Mouse (Mus musculus) liver, embryonic 14.5 days (tissue): ENCODE results near the gene Gm49345. TPM values are rescaled to one million over a fixed set of nuclear protein-coding genes. Genes with fewer than 3 reads are reported as not detected.
A peak's percentile ranks its signal among the peaks of the same experiment; 100 is the strongest.
"Not testable (repeated sequence)": the region's sequence is repeated elsewhere in the genome, so short reads cannot be mapped to it uniquely, and the experiment has no call there.

ENCODE experiments used
- ATAC-seq: fragments of 200-750 bp; cut with Nextera tagmentation; 2 replicates; pipeline ENCODE4 v1.8.0; 2017; ENCODE audit warnings: moderate number of reproducible peaks, mild to moderate bottlenecking, moderate library complexity; ENCODE audit not compliant: insufficient read depth
- DNase-seq, 3 experiments: peaks; one replicate each; pipeline ENCODE4 v3.0.0-alpha.2; 2012 to 2013; ENCODE audit warnings: low read depth in 3 of 3, low spot score in 3 of 3
- H3K27ac ChIP-seq: fragments of 300-500 bp; sonication (generic); 2 replicates; pipeline ENCODE4 v1.5.1; 2014; ENCODE audit warnings: moderate library complexity, mild to moderate bottlenecking, control low read depth, inconsistent platforms
- H3K27me3 ChIP-seq: fragments of 300-500 bp; sonication (generic); 2 replicates; pipeline ENCODE4 v1.6.1; 2014; ENCODE audit warnings: mild to moderate bottlenecking, low read length, moderate library complexity; ENCODE audit not compliant: control insufficient read depth, insufficient read depth
- H3K36me3 ChIP-seq: fragments of 300-500 bp; sonication (generic); replicated peaks from 2 replicates; pipeline ENCODE4 v1.6.1; 2014; ENCODE audit warnings: low read depth; ENCODE audit not compliant: control insufficient read depth, insufficient read depth
- H3K4me1 ChIP-seq, 2 experiments: fragments of 200-500 bp in 1 of 2; fragments of 300-500 bp in 1 of 2; sonication (generic) in 1 of 2; replicated peaks; 2 replicates each; pipeline ENCODE4 v1.6.1; 2012 to 2014; ENCODE audit warnings: antibody characterized with exemption in 1 of 2, inconsistent platforms in 1 of 2, low read length in 1 of 2; ENCODE audit not compliant: control insufficient read depth in 2 of 2, insufficient read depth in 2 of 2
- H3K4me2 ChIP-seq: fragments of 300-500 bp; sonication (generic); 2 replicates; pipeline ENCODE4 v1.6.1; 2014; ENCODE audit warnings: low read depth, mild to moderate bottlenecking, control low read depth, moderate library complexity
- H3K4me3 ChIP-seq, 2 experiments: fragments of 200-500 bp in 1 of 2; fragments of 300-500 bp in 1 of 2; sonication (generic) in 1 of 2; 2 replicates each; pipeline ENCODE4 v1.5.1; 2012 to 2014; ENCODE audit warnings: low read depth in 2 of 2, low read length in 2 of 2, mild to moderate bottlenecking in 2 of 2, control low read depth in 1 of 2, inconsistent platforms in 1 of 2, moderate library complexity in 1 of 2; ENCODE audit not compliant: insufficient read depth in 1 of 2
- H3K9ac ChIP-seq: fragments of 300-500 bp; sonication (generic); replicated peaks from 2 replicates; pipeline ENCODE4 v1.6.1; 2014; ENCODE audit warnings: mild to moderate bottlenecking, control low read depth, moderate library complexity
- H3K9me3 ChIP-seq: fragments of 300-500 bp; sonication (generic); 2 replicates; pipeline ENCODE4 v1.6.1; 2016; ENCODE audit warnings: low read length, mixed read lengths; ENCODE audit not compliant: control insufficient read depth
- CTCF ChIP-seq: IDR thresholded peaks from 2 replicates; pipeline ENCODE4 v1.5.1; 2016; ENCODE audit warnings: antibody characterized with exemption, low read depth, control low read depth
- EP300 ChIP-seq: IDR thresholded peaks from 2 replicates; pipeline ENCODE4 v1.6.1; 2016; ENCODE audit warnings: antibody characterized with exemption, low read depth
- WGBS: fragments of 180-500 bp; shearing (Covaris S2); extraction: QIAGEN DNeasy Blood & Tissue Kit; methylation state at CpG from one replicate; pipeline ENCODE4 v1.1.7; 2014; ENCODE audit not compliant: insufficient replicate concordance; 5-methylcytosine and 5-hydroxymethylcytosine counted together
- polyA plus RNA-seq, 2 experiments: library from polyadenylated mRNA; depleted of rRNA in 1 of 2; stranded (reverse) in 1 of 2; unstranded in 1 of 2; fragments of >200 nt; fragmentation: Nextera tagmentation in 1 of 2; extraction: Ambion mirVana in 1 of 2; gene quantifications; 2 replicates each; pipeline versions ENCODE4 v1.2.1 to v1.2.3; 2012 to 2014

Gm49345 gene
- polyA plus RNA-seq (2012; rRNA removed) (not detected in 2 replicates), polyA plus RNA-seq (2014; fragmentation: Nextera tagmentation; extraction: Ambion mirVana) (not detected in 2 replicates)

- under 1% methylated on average over 19 of the region's 19 CpGs for WGBS
- no peaks in the 10 kb centered on the region for H3K36me3 ChIP-seq
- TF ChIP-seq EP300 = no peak
- TF ChIP-seq CTCF = peak; percentile 70
- H3K27ac ChIP-seq = no peak within 1 kb of the TSS
- H3K4me3 ChIP-seq = peak within 1 kb of the TSS; percentile 82 to 99
- no peaks in the 10 kb centered on the region for H3K27me3 ChIP-seq
- DNase-seq (peak; percentile 70 to 76 (median 71)), ATAC-seq (peak; percentile 97)
- H3K4me2 ChIP-seq = peak within 1 kb of the TSS; percentile 66
- peak within 1 kb of the TSS; percentile 68 for H3K9ac ChIP-seq
- peaks cover 0 to 2% of the 10 kb centered on the region in 2 experiments; a peak in 1 of 4 replicates for H3K4me1 ChIP-seq
- no peaks in the 10 kb centered on the region for H3K9me3 ChIP-seq
Measured at GRCm38 (mm10) chr13:67637294-67638007, at the start of gene Gm49345, which contains the start of gene Zfp729a. TSS of gene Gm49345 (minus strand) at chr13:67637769. TSS of gene Zfp729a (minus strand) at chr13:67637791.

GRCm38 (mm10) chr13:67686971-67687370 lies 49.4 kb upstream of the Gm49345 start, which contains the start of gene Zfp738:
TSS of gene Zfp738 (minus strand) at chr13:67687071.
- WGBS = 58% methylated on average over 4 of the region's 4 CpGs
- Histone ChIP-seq H3K4me3 (no peak within 1 kb of the TSS), H3K36me3 (no peaks in the 10 kb centered on the region), H3K27ac (no peak within 1 kb of the TSS), H3K4me1 (peaks cover 0 to 2% of the 10 kb centered on the region in 2 experiments; a peak in 3 of 4 replicates), H3K9me3 (no peaks in the 10 kb centered on the region), H3K27me3 (no peaks in the 10 kb centered on the region), H3K4me2 (no peak within 1 kb of the TSS), H3K9ac (no peak within 1 kb of the TSS)
- no peak for DNase-seq
- TF ChIP-seq CTCF (no peak), EP300 (no peak)
- ATAC-seq = no peak

- 53% methylated on average over 2 of the region's 2 CpGs for WGBS
- Histone ChIP-seq H3K4me3 (peak overlapping the region; percentile 70 to 88; a peak in 3 of 4 replicates), H3K4me2 (peak overlapping the region; percentile 61)
- not testable (repeated sequence) for ATAC-seq, H3K9me3 ChIP-seq, H3K27ac ChIP-seq, H3K36me3 ChIP-seq, H3K4me1 ChIP-seq, H3K9ac ChIP-seq, H3K27me3 ChIP-seq, DNase-seq
Measured at GRCm38 (mm10) chr13:67683841-67684240, 46.3 kb upstream of the Gm49345 start.

GRCm38 (mm10) chr13:67682959-67683735 lies 45.6 kb upstream of the Gm49345 start:
- H3K9ac ChIP-seq = peak overlapping the region; percentile 66
- H3K4me3 ChIP-seq = peak overlapping the region; percentile 70 to 88
- TF ChIP-seq CTCF = peak; percentile 34; the same call in 1 of the 2 replicates
- H3K4me2 ChIP-seq = peak overlapping the region; percentile 61
- WGBS = 14% methylated on average over 16 of the region's 16 CpGs
- not testable (repeated sequence) for H3K27ac ChIP-seq, H3K4me1 ChIP-seq, H3K9me3 ChIP-seq, H3K36me3 ChIP-seq, H3K27me3 ChIP-seq
- DNase-seq (peak; percentile 58 to 61 (median 59)), ATAC-seq (peak; percentile 98)

GRCm38 (mm10) chr13:67674902-67675301 lies 37.3 kb upstream of the Gm49345 start:
- H3K9me3 ChIP-seq = no peaks in the 10 kb centered on the region
- H3K9ac ChIP-seq = no peak overlapping the region
- WGBS = 52% methylated on average over 2 of the region's 2 CpGs
- no peak overlapping the region for H3K27ac ChIP-seq
- ATAC-seq = no peak
- H3K27me3 ChIP-seq = no peaks in the 10 kb centered on the region
- no peak overlapping the region for H3K4me3 ChIP-seq
- TF ChIP-seq CTCF (no peak), EP300 (no peak)
- H3K4me2 ChIP-seq = no peak overlapping the region
- H3K36me3 ChIP-seq = no peaks in the 10 kb centered on the region
- no peaks in the 10 kb centered on the region for H3K4me1 ChIP-seq
- no peak for DNase-seq
